ENCODE assay signal across 20 mouse cellular contexts in the genomic region with DNA sequence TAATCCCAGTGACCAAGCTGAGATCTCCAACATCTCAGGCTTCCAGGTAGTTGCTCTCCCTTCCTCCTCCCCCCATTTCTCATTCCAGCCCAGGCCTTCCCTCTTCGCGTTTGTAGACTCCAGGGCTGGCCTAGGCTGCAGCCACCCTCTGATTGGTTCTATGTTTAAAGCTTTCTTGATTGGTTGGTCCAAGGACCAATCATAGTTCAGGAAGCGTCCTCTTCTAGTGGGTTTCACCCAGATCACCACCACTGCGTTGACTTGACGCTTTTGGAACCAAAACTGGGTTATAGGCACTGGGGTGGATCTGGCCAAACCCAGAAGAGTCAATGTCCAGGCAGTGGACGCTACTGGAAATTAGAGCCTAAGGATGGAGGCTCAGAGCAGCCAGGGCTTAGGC.
"Had no signal": no experiment of that assay in that cellular context is flagged by ENCODE, and none has a peak within 500 bp of the region (broad histone marks: within the 10 kb centered on the region; RNA-seq: fewer than 3 reads in every experiment).

No protein-coding gene starts in this region.

- H3K4me3 ChIP-seq: lung, embryonic 15.5 days; midbrain, embryonic 10.5 days; midbrain, embryonic 12.5 days; myocyte; neural tube, embryonic 13.5 days; neural tube, embryonic 15.5 days had no signal

- H3K36me3 ChIP-seq: lung, embryonic 15.5 days; midbrain, embryonic 10.5 days; midbrain, embryonic 12.5 days; neural tube, embryonic 13.5 days; neural tube, embryonic 15.5 days had no signal

- H3K9me3 ChIP-seq: lung, embryonic 15.5 days; midbrain, embryonic 10.5 days; midbrain, embryonic 12.5 days; neural tube, embryonic 13.5 days; neural tube, embryonic 15.5 days had no signal

- H3K27me3 ChIP-seq: lung, embryonic 15.5 days; neural tube, embryonic 13.5 days; neural tube, embryonic 15.5 days had no signal

- ATAC-seq: lung, postnatal 0 days; midbrain, embryonic 16.5 days had no signal

- DNase-seq: lung, adult 2 months; lung, postnatal 14 days; lung, postnatal 36 days; midbrain, embryonic 14.5 days; retina, postnatal 1 day; right cerebral cortex, adult 18-20 months; right cerebral cortex, postnatal 25 days; right cerebral cortex, postnatal 4 days; spleen, adult 18-20 months; thymus, adult 18-20 months; thymus, postnatal 14 days; thymus, postnatal 36 days had no signal

- H3K27ac ChIP-seq: lung, embryonic 15.5 days; midbrain, embryonic 10.5 days; midbrain, embryonic 12.5 days; neural tube, embryonic 13.5 days; neural tube, embryonic 15.5 days had no signal

- H3K4me1 ChIP-seq: lung, embryonic 15.5 days; midbrain, embryonic 12.5 days; neural tube, embryonic 13.5 days; neural tube, embryonic 15.5 days had no signal
